Comparison of ENCODE assay signal across 8 mouse cellular contexts in genomic region chrX:161790182-161790581, GRCm38 (mm10).
A peak's percentile ranks its signal among the peaks of the same experiment; 100 is the strongest.
DNase-seq lines count a peak whose midpoint lies in the region; ATAC-seq and TF ChIP-seq lines count a peak whose summit lies in the region.
"Had no signal": no experiment of that assay in that cellular context is flagged by ENCODE, and none has a peak within 500 bp of the region (broad histone marks: within the 10 kb centered on the region; RNA-seq: fewer than 3 reads in every experiment).

No protein-coding gene starts in this region.

- H3K27ac ChIP-seq in hindbrain, embryonic 11.5 days (ENCODE audit: low read depth, low read length): no peak overlapping the region
- no peak overlapping the region for H3K27ac ChIP-seq in hindbrain, embryonic 16.5 days (ENCODE audit: low read depth, low read length)
- H3K27ac ChIP-seq in CH12.LX (ENCODE audit: insufficient read depth, low read depth) (no peak overlapping the region), ES-E14 (ENCODE audit: insufficient read depth, low read depth, low read length, poor library complexity, severe bottlenecking) (no peak overlapping the region)
- H3K27ac ChIP-seq: stomach, embryonic 15.5 days had no signal

- WGBS in hindbrain, embryonic 11.5 days: 27% methylated on average over 6 of the region's 6 CpGs
- WGBS in hindbrain, embryonic 16.5 days: 30% methylated on average over 6 of the region's 6 CpGs

- H3K4me2 ChIP-seq in hindbrain, embryonic 11.5 days (replicated peaks; ENCODE audit: low read depth, low read length): no peak overlapping the region
- no peak overlapping the region for H3K4me2 ChIP-seq in hindbrain, embryonic 16.5 days (ENCODE audit: low read length)
- no peak overlapping the region for H3K4me2 ChIP-seq in CH12.LX (ENCODE audit: insufficient read depth, low read depth, poor library complexity, severe bottlenecking)
- H3K4me2 ChIP-seq: stomach, embryonic 15.5 days had no signal

- H3K27me3 ChIP-seq in hindbrain, embryonic 11.5 days (ENCODE audit: control insufficient read depth, insufficient read depth, low read length): peaks cover 9% of the 10 kb centered on the region
- H3K27me3 ChIP-seq in hindbrain, embryonic 16.5 days (replicated peaks; ENCODE audit: control insufficient read depth, insufficient read depth, low read length): no peaks in the 10 kb centered on the region; the same call in none of the 2 replicates
- H3K27me3 ChIP-seq in CH12.LX (replicated peaks): no peaks in the 10 kb centered on the region
- H3K27me3 ChIP-seq: stomach, embryonic 15.5 days had no signal

- no peak for TF ChIP-seq EP300 in CH12.LX (IDR thresholded peaks at IDR 0.05; ENCODE audit: low read length)

- dilution Hi-C loops in CH12.LX (cut with MboI; ENCODE audit: extremely low pct_ligation_motif_present, extremely low pct_unique_long_range_greater_than_20kb, low sequenced_read_pairs): no loop called here

- peak; percentile 18 for DNase-seq in hindbrain, embryonic 11.5 days (ENCODE audit: low spot score)
- DNase-seq in CH12.LX (ENCODE audit: extremely low read depth): peak; percentile 43
- no peak for DNase-seq in ES-E14 (ENCODE audit: low read depth, low spot score)
- peak; percentile 18 for DNase-seq in kidney, postnatal 14 days
- DNase-seq in thymus, adult 18-20 months: no peak
- DNase-seq in c-Kit-positive CD71-positive TER-119-positive erythroid progenitor cells, embryonic 14.5 days (ENCODE audit: low spot score): no peak

- no peak for ATAC-seq in hindbrain, embryonic 11.5 days (ENCODE audit: low FRiP score)
- no peak for ATAC-seq in hindbrain, embryonic 16.5 days

- no peaks in the 10 kb centered on the region for H3K9me3 ChIP-seq in hindbrain, embryonic 11.5 days (ENCODE audit: control insufficient read depth, low read length)
- H3K9me3 ChIP-seq in hindbrain, embryonic 16.5 days (ENCODE audit: control insufficient read depth, low read length): no peaks in the 10 kb centered on the region
- H3K9me3 ChIP-seq in CH12.LX (replicated peaks; ENCODE audit: low read length) (no peaks in the 10 kb centered on the region), ES-E14 (ENCODE audit: control insufficient read depth, insufficient read depth, low read depth, low read length) (no peaks in the 10 kb centered on the region)
- H3K9me3 ChIP-seq: stomach, embryonic 15.5 days had no signal

- peak; percentile 81 for TF ChIP-seq RAD21 in CH12.LX (IDR thresholded peaks at IDR 0.05; ENCODE audit: low read depth, low read length)

- no peaks in the 10 kb centered on the region for H3K4me1 ChIP-seq in hindbrain, embryonic 11.5 days (replicated peaks; ENCODE audit: control insufficient read depth, insufficient read depth, low read length)
- no peaks in the 10 kb centered on the region for H3K4me1 ChIP-seq in hindbrain, embryonic 16.5 days (ENCODE audit: control insufficient read depth, insufficient read depth, low read depth, low read length)
- no peaks in the 10 kb centered on the region for H3K4me1 ChIP-seq in CH12.LX (ENCODE audit: control insufficient read depth in 1 of 2, insufficient read depth in 2 of 2)
- H3K4me1 ChIP-seq in ES-E14 (ENCODE audit: control insufficient read depth in 2 of 2, insufficient read depth in 2 of 2, low read length in 2 of 2, poor library complexity in 1 of 2): no peaks in the 10 kb centered on the region
- H3K4me1 ChIP-seq: stomach, embryonic 15.5 days had no signal

- TF ChIP-seq CTCF in CH12.LX (conservative IDR thresholded peaks at IDR 0.05 in 1 of 2, IDR thresholded peaks at IDR 0.05 in 1 of 2; ENCODE audit: low read depth in 2 of 2, low read length in 2 of 2): peak in 1 of 2 experiments; percentile 74; a peak in 2 of 4 replicates

- no peaks in the 10 kb centered on the region for H3K36me3 ChIP-seq in hindbrain, embryonic 11.5 days (ENCODE audit: control insufficient read depth, insufficient read depth, low read length)
- no peaks in the 10 kb centered on the region for H3K36me3 ChIP-seq in hindbrain, embryonic 16.5 days (ENCODE audit: control insufficient read depth, insufficient read depth, low read length)
- no peaks in the 10 kb centered on the region for H3K36me3 ChIP-seq in CH12.LX (replicated peaks in 1 of 2; ENCODE audit: control insufficient read depth in 1 of 2, insufficient read depth in 1 of 2, low read length in 1 of 2)
- H3K36me3 ChIP-seq in ES-E14 (ENCODE audit: control insufficient read depth, insufficient read depth, low read length, poor library complexity, severe bottlenecking): no peaks in the 10 kb centered on the region
- H3K36me3 ChIP-seq: stomach, embryonic 15.5 days had no signal

- H3K4me3 ChIP-seq in hindbrain, embryonic 11.5 days (ENCODE audit: low read depth, low read length): no peak overlapping the region
- no peak overlapping the region for H3K4me3 ChIP-seq in hindbrain, embryonic 16.5 days (ENCODE audit: low read length)
- H3K4me3 ChIP-seq in CH12.LX (replicated peaks in 1 of 3; ENCODE audit: low read depth in 2 of 3, low read length in 2 of 3, poor library complexity in 1 of 3): no peak overlapping the region
- H3K4me3 ChIP-seq in ES-E14 (ENCODE audit: insufficient read depth in 1 of 2, low read depth in 1 of 2, low read length in 2 of 2, poor library complexity in 1 of 2, severe bottlenecking in 1 of 2): no peak overlapping the region
- H3K4me3 ChIP-seq: stomach, embryonic 15.5 days had no signal

- no peak overlapping the region for H3K9ac ChIP-seq in hindbrain, embryonic 11.5 days (ENCODE audit: low read depth, low read length)
- H3K9ac ChIP-seq in hindbrain, embryonic 16.5 days (ENCODE audit: low read depth, low read length): no peak overlapping the region
- H3K9ac ChIP-seq in CH12.LX (ENCODE audit: insufficient read depth, low read depth) (no peak overlapping the region), ES-E14 (ENCODE audit: insufficient read depth, low read depth, low read length, poor library complexity, severe bottlenecking) (no peak overlapping the region)
- H3K9ac ChIP-seq: stomach, embryonic 15.5 days had no signal

- in situ Hi-C loops in CH12.LX (cut with MboI; ENCODE audit: low pct_ligation_motif_present, low pct_unique_long_range_greater_than_20kb, low sequenced_read_pairs): loop anchor here (25.0 kb wide), 1 partner anchor 203 kb away; no protein-coding TSS in a partner anchor
- in situ Hi-C loops in ES-E14 (cut with MboI; ENCODE audit: low sequenced_read_pairs in 2 of 2, unreplicated experiment in 2 of 2): no loop called here

- H3K79me2 ChIP-seq in CH12.LX (replicated peaks; ENCODE audit: control insufficient read depth, extremely low read depth, insufficient read depth, poor library complexity, severe bottlenecking): no peaks in the 10 kb centered on the region

- no peak for TF ChIP-seq POLR2A in CH12.LX (IDR thresholded peaks at IDR 0.05; ENCODE audit: low read depth, low read length)

TF ChIP-seq in CH12.LX, 34 proteins besides CTCF, POLR2A, EP300 and RAD21:
- peak; percentile 60 for TF ChIP-seq ZC3H11A (IDR thresholded peaks at IDR 0.05; ENCODE audit: low read depth, low read length)
- 0 out of 2 replicates have a peak, but pooled peaks have one; percentile 22 for TF ChIP-seq MYC (IDR thresholded peaks at IDR 0.05; ENCODE audit: low read depth, low read length)
- TF ChIP-seq SMC3 (IDR thresholded peaks at IDR 0.05; ENCODE audit: low read depth, low read length): peak; percentile 81
- TF ChIP-seq ELF1 (IDR thresholded peaks at IDR 0.05; ENCODE audit: low read depth, low read length): peak; percentile 62
- no peak for TF ChIP-seq NRF1 (IDR thresholded peaks at IDR 0.05; ENCODE audit: low read depth, low read length)
- no peak for TF ChIP-seq MAZ (IDR thresholded peaks at IDR 0.05; ENCODE audit: low read depth, low read length)
- no peak for TF ChIP-seq MAX (IDR thresholded peaks at IDR 0.05; ENCODE audit: low read length)

TF ChIP-seq in ES-E14, 5 proteins besides CTCF, POLR2A, EP300 and RAD21:
- TF ChIP-seq ZNF384 (IDR thresholded peaks at IDR 0.05; ENCODE audit: low read depth, low read length) (no peak), CHD2 (IDR thresholded peaks at IDR 0.05; ENCODE audit: low read depth, low read length) (no peak), HCFC1 (IDR thresholded peaks at IDR 0.05; ENCODE audit: borderline replicate concordance, insufficient read depth, low read length) (no peak), ZC3H11A (IDR thresholded peaks at IDR 0.05; ENCODE audit: borderline replicate concordance, low read depth, low read length) (peak; percentile 1; the same call in 1 of the 2 replicates), MAFK (IDR thresholded peaks at IDR 0.05; ENCODE audit: insufficient read depth, low read depth, low read length) (no peak)

Comparison
In these comparisons a context has a peak if more than half of its experiments do, and no peak if none do; other contexts are left out.
1. DNase-seq: peak in hindbrain, embryonic 11.5 days (single experiment), CH12.LX (single experiment) and kidney, postnatal 14 days (single experiment); none in ES-E14 (single experiment), thymus, adult 18-20 months (0 of 2) and c-Kit-positive CD71-positive TER-119-positive erythroid progenitor cells, embryonic 14.5 days (single experiment).